Mouse (Mus musculus) bone marrow macrophage, adult 2 months (primary cell): ENCODE results near the gene Hist1h4m.

ENCODE experiments used
- CTCF ChIP-seq: IDR thresholded peaks from 2 replicates; pipeline ENCODE4 v1.5.1; 2012; ENCODE audit warnings: low read depth, mild to moderate bottlenecking, low read length, moderate library complexity
- POLR2A ChIP-seq: IDR thresholded peaks from 2 replicates; pipeline ENCODE4 v1.6.1; 2012; ENCODE audit warnings: mild to moderate bottlenecking, low read depth, low read length, borderline replicate concordance

DNA sequence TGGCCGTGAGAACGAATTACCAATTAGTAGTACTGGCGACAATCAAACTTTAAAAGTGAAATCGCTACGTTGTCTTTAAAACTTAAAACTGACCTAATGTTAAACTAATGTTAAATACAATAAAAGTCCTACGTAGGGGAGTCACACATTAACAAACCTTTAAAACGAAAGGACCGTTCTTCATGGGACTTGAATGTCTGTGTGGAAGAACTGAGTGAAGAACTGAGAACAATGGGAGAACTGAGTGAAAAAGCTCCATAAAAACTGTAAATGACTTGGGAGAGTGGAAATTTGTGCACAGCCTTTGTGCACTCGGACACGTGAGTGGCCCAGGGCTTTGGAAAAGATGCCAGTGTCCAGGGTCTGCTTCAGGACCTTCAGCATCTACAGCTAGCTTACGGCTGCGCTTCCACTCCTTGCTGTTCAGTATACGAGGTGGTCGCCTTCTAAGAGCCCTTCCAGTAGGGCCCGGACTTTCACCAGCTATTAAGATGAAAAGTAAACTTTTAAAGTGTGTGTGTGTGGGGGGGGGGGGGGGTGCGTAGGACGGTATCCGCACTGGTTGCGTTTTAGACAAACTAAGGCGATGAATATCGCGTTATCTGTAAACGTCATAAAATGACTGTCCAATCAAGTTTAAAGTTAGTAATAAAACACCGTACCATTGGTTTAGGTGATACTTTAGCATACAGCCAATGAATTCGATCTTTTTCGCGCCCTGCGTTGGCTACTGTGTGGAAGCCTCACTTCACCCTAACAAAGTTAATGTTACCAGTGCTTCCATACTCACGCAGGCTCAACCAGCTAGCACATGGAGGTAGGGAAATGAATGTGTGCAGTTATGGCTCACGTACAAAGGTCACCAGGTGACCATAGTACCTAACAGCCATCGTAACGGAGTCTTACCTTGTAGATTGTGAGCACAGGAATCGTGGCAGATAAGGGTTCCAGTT is 32.5 kb upstream of the Hist1h4m start:
- TF ChIP-seq POLR2A (no peak), CTCF (no peak)
